ENCODE assay signal across 7 mouse cellular contexts in genomic region chr12:31074839-31075538, GRCm38 (mm10). TPM values are rescaled to one million over a fixed set of nuclear protein-coding genes. Genes with fewer than 3 reads are reported as not detected.
DNase-seq lines count a peak whose midpoint lies in the region; ATAC-seq lines count a peak whose summit lies in the region.

No protein-coding gene starts in this region.

- ATAC-seq in embryonic facial prominence, embryonic 11.5 days (replicated peaks; ENCODE audit: insufficient number of reproducible peaks, low FRiP score, low TSS enrichment, low read depth), result peak; percentile 39; the same call in 1 of the 2 replicates
- ATAC-seq in hindbrain, embryonic 11.5 days (ENCODE audit: low FRiP score), result peak; percentile 33; the same call in 1 of the 2 replicates
- ATAC-seq in limb, embryonic 13.5 days (ENCODE audit: low FRiP score, low read depth), result peak; percentile 11; the same call in 1 of the 2 replicates
- 0 out of 2 replicates have a peak, but pooled peaks have one; percentile 9 for ATAC-seq in midbrain, embryonic 14.5 days (ENCODE audit: low FRiP score, low TSS enrichment)

- H3K36me3 ChIP-seq in embryonic facial prominence, embryonic 11.5 days (replicated peaks; ENCODE audit: control insufficient read depth, insufficient read depth, low read depth, low read length), result no peaks in the 10 kb centered on the region
- no peaks in the 10 kb centered on the region for H3K36me3 ChIP-seq in hindbrain, embryonic 11.5 days (ENCODE audit: control insufficient read depth, insufficient read depth, low read length)
- H3K36me3 ChIP-seq in limb, embryonic 13.5 days, result no peaks in the 10 kb centered on the region
- H3K36me3 ChIP-seq in midbrain, embryonic 14.5 days (ENCODE audit: control insufficient read depth, insufficient read depth, low read length), result no peaks in the 10 kb centered on the region

- H3K9me3 ChIP-seq in embryonic facial prominence, embryonic 11.5 days (replicated peaks; ENCODE audit: control insufficient read depth, low read length), result no peaks in the 10 kb centered on the region
- H3K9me3 ChIP-seq in hindbrain, embryonic 11.5 days (ENCODE audit: control insufficient read depth, low read length), result no peaks in the 10 kb centered on the region
- H3K9me3 ChIP-seq in limb, embryonic 13.5 days, result no peaks in the 10 kb centered on the region
- H3K9me3 ChIP-seq in midbrain, embryonic 14.5 days (ENCODE audit: control insufficient read depth, low read length), result no peaks in the 10 kb centered on the region

- H3K9ac ChIP-seq in embryonic facial prominence, embryonic 11.5 days (replicated peaks; ENCODE audit: low read length), result 0 out of 2 replicates have a peak overlapping the region, but pooled peaks have one; percentile 18
- H3K9ac ChIP-seq in hindbrain, embryonic 11.5 days (ENCODE audit: low read depth, low read length), result no peak overlapping the region
- peak overlapping the region; percentile 25; the same call in 1 of the 2 replicates for H3K9ac ChIP-seq in limb, embryonic 13.5 days
- H3K9ac ChIP-seq in midbrain, embryonic 14.5 days (replicated peaks; ENCODE audit: low read length), result peak overlapping the region; percentile 23; the same call in 1 of the 2 replicates

- no peak overlapping the region for H3K27ac ChIP-seq in embryonic facial prominence, embryonic 11.5 days (replicated peaks; ENCODE audit: low read depth, low read length)
- no peak overlapping the region for H3K27ac ChIP-seq in hindbrain, embryonic 11.5 days (ENCODE audit: low read depth, low read length)
- H3K27ac ChIP-seq in limb, embryonic 13.5 days, result no peak overlapping the region
- H3K27ac ChIP-seq in midbrain, embryonic 14.5 days (replicated peaks; ENCODE audit: low read depth, low read length), result no peak overlapping the region

- 3% methylated on average over 24 of the region's 24 CpGs for WGBS in embryonic facial prominence, embryonic 11.5 days
- WGBS in hindbrain, embryonic 11.5 days, result 3% methylated on average over 24 of the region's 24 CpGs
- WGBS in limb, embryonic 13.5 days, result 1% methylated on average over 24 of the region's 24 CpGs
- WGBS in midbrain, embryonic 14.5 days, result 3% methylated on average over 24 of the region's 24 CpGs

- H3K4me2 ChIP-seq in embryonic facial prominence, embryonic 11.5 days (ENCODE audit: low read depth, low read length), result peak overlapping the region; percentile 67
- peak overlapping the region; percentile 55 for H3K4me2 ChIP-seq in hindbrain, embryonic 11.5 days (replicated peaks; ENCODE audit: low read depth, low read length)
- H3K4me2 ChIP-seq in limb, embryonic 13.5 days (replicated peaks), result peak overlapping the region; percentile 95
- peak overlapping the region; percentile 93 for H3K4me2 ChIP-seq in midbrain, embryonic 14.5 days (ENCODE audit: low read length)

- DNase-seq in urinary bladder, postnatal 14 days (ENCODE audit: low spot score), result peak; percentile 60
- DNase-seq in urinary bladder, adult 2 months (ENCODE audit: low spot score), result no peak
- peak; percentile 30 for DNase-seq in embryonic facial prominence, embryonic 11.5 days (ENCODE audit: low spot score)
- peak; percentile 58 for DNase-seq in hindbrain, embryonic 11.5 days (ENCODE audit: low spot score)
- peak; percentile 60 for DNase-seq in midbrain, embryonic 14.5 days
- no peak for DNase-seq in MN1 (ENCODE audit: low spot score)

- H3K4me1 ChIP-seq in embryonic facial prominence, embryonic 11.5 days (ENCODE audit: control insufficient read depth, insufficient read depth, low read length), result peaks cover 2% of the 10 kb centered on the region; the same call in 1 of the 2 replicates
- 0 out of 2 replicates have a peak, but pooled peaks cover 2% of the 10 kb centered on the region for H3K4me1 ChIP-seq in hindbrain, embryonic 11.5 days (replicated peaks; ENCODE audit: control insufficient read depth, insufficient read depth, low read length)
- peaks cover 20% of the 10 kb centered on the region for H3K4me1 ChIP-seq in limb, embryonic 13.5 days
- peaks cover 11% of the 10 kb centered on the region; the same call in 1 of the 2 replicates for H3K4me1 ChIP-seq in midbrain, embryonic 14.5 days (ENCODE audit: control insufficient read depth, insufficient read depth, low read length)

- peak overlapping the region; percentile 25 for H3K4me3 ChIP-seq in embryonic facial prominence, embryonic 11.5 days (ENCODE audit: low read depth, low read length)
- peak overlapping the region; percentile 30 for H3K4me3 ChIP-seq in hindbrain, embryonic 11.5 days (ENCODE audit: low read depth, low read length)
- H3K4me3 ChIP-seq in limb, embryonic 13.5 days, result peak overlapping the region; percentile 39
- peak overlapping the region; percentile 44 for H3K4me3 ChIP-seq in midbrain, embryonic 14.5 days (replicated peaks; ENCODE audit: low read depth, low read length)

- H3K27me3 ChIP-seq in embryonic facial prominence, embryonic 11.5 days (ENCODE audit: control insufficient read depth, insufficient read depth, low read length), result peaks cover 28% of the 10 kb centered on the region
- H3K27me3 ChIP-seq in hindbrain, embryonic 11.5 days (ENCODE audit: control insufficient read depth, insufficient read depth, low read length), result peaks cover 23% of the 10 kb centered on the region
- peaks cover 57% of the 10 kb centered on the region for H3K27me3 ChIP-seq in limb, embryonic 13.5 days
- H3K27me3 ChIP-seq in midbrain, embryonic 14.5 days (ENCODE audit: control insufficient read depth, insufficient read depth, low read length), result peaks cover 42% of the 10 kb centered on the region

RNA-seq across cellular contexts. Expression of gene Fam110c, which starts 1.3 kb away (rescaled TPM):
- polyA plus RNA-seq in urinary bladder, adult 2 months (2012; rRNA removed), result 15.0 and 16.1 TPM in 2 replicates
- polyA plus RNA-seq in embryonic facial prominence, embryonic 11.5 days (2014; fragmentation: Nextera tagmentation; extraction: Ambion mirVana), result 0.17 and 0.38 TPM in 2 replicates
- polyA plus RNA-seq in hindbrain, embryonic 11.5 days (2014; fragmentation: Nextera tagmentation; extraction: Ambion mirVana), result 0.08 and 0.17 TPM in 2 replicates
- polyA plus RNA-seq in limb, embryonic 13.5 days (2015; fragmentation: Nextera tagmentation; extraction: Ambion mirVana), result 0.08 and 0.22 TPM in 2 replicates
- polyA plus RNA-seq in midbrain, embryonic 14.5 days (2014; fragmentation: Nextera tagmentation; extraction: Ambion mirVana), result 0.11 TPM in 1 of 2 replicates, not detected in the other

Comparison
In these comparisons a context has a peak if more than half of its experiments do, and no peak if none do; other contexts are left out.
1. DNase-seq: peak in urinary bladder, postnatal 14 days (single experiment), embryonic facial prominence, embryonic 11.5 days (single experiment), hindbrain, embryonic 11.5 days (single experiment) and midbrain, embryonic 14.5 days (single experiment); none in urinary bladder, adult 2 months (single experiment) and MN1 (single experiment).
2. RNA of gene Fam110c, which starts 1.3 kb away (polyA plus RNA-seq): 15.0 to 16.1 TPM in urinary bladder, adult 2 months; 0.17 to 0.38 TPM in embryonic facial prominence, embryonic 11.5 days, 0.08 to 0.22 TPM in limb, embryonic 13.5 days, 0.08 to 0.17 TPM in hindbrain, embryonic 11.5 days and 0.11 TPM in midbrain, embryonic 14.5 days; every median in the first group is over 10 times any median in the second.
3. Peak in every context shown above with its lines, with median percentiles within 50 percentile points of each other: ATAC-seq, H3K4me2 ChIP-seq and H3K4me3 ChIP-seq.